Mouse (Mus musculus) urinary bladder, postnatal 10 days (tissue): Measurements from ENCODE around the gene Drd2.

Experiments used
- DNase-seq: peaks from one replicate; pipeline ENCODE4 v3.0.0; 2022; ENCODE audit warnings: low spot score

Gene Drd2

DNA sequence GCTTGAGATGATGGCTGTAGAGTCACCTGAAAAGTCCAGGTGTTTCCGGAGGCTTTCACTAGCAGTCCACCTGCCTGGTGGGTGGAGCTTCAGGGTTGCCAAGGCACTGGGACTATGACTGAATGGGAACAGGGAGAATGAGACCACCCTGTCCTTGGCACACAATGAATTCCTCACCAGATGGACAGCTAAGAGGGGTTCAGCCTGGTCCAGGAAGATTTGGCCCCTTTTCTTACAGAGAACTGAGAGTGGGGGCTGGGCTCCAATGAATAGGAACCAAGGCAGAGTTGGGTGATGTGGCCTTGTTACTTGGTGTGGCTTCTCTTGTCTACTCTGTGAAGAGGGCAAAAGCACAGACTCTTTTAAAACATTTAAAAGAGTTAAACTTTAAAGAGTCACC lies 112.0 kb downstream of the Drd2 start:
- no peak for DNase-seq

DNA sequence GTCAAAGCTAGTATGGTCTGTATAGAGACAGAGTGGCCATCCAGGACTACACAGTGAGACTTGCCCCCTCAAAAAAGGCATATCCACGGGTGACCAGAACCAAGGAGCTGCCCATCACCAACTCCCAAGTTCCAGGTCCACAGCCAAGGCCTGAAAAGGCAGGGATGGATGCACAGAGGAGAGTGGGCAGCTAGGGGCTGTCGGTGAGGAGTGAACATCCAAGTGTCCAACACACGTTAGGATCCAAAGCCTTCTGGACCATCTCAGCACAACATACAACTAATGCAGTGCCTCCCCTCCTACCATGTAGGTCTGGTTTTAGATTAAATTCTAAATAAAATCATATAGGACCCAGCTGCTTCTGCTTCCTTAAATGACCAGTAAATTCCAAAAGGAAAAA lies 115.7 kb downstream of the Drd2 start:
- no peak for DNase-seq
